Mouse (Mus musculus): ENCODE results near the gene Nin. TPM values are rescaled to one million over a fixed set of nuclear protein-coding genes. Genes with fewer than 3 reads are reported as not detected.

Nin gene
- total RNA-seq (2014; rRNA removed) (28.4 and 36.9 TPM in 2 replicates), polyA plus RNA-seq (2015; fragmentation: Nextera tagmentation; extraction: Ambion mirVana) (5.6 and 8.5 TPM in 2 replicates)

- Histone ChIP-seq H3K9me3 (ENCODE audit: low read length) (no peaks in the 10 kb centered on the region), H3K27ac (ENCODE audit: low read depth, low read length) (peak within 1 kb of the TSS; percentile 94), H3K4me2 (ENCODE audit: low read depth) (peak within 1 kb of the TSS; percentile 79), H3K9ac (peak within 1 kb of the TSS; percentile 92), H3K36me3 (ENCODE audit: insufficient read depth) (no peaks in the 10 kb centered on the region), H3K4me3 (ENCODE audit: low read depth, low read length) (peak within 1 kb of the TSS; percentile 64), H3K27me3 (ENCODE audit: insufficient read depth, low read length) (no peaks in the 10 kb centered on the region), H3K4me1 (ENCODE audit: insufficient read depth) (0 out of 2 replicates have a peak, but pooled peaks cover 5% of the 10 kb centered on the region)
- DNase-seq (no peak), ATAC-seq (no peak)
- TF ChIP-seq CTCF (IDR thresholded peaks at IDR 0.05; ENCODE audit: low read depth) = no peak
- 56% methylated on average over 11 of the region's 11 CpGs for WGBS
Measured at GRCm38 (mm10) chr12:70113351-70113750, at the start of gene Nin. Gene Nin (minus strand): TSS chr12:70113717.

- TF ChIP-seq CTCF (IDR thresholded peaks at IDR 0.05; ENCODE audit: low read depth) = no peak
- DNase-seq (no peak), ATAC-seq (no peak)
- no peak overlapping the region for H3K4me3 ChIP-seq (ENCODE audit: low read depth, low read length)
- no peaks in the 10 kb centered on the region for H3K27me3 ChIP-seq (ENCODE audit: insufficient read depth, low read length)
- 82% methylated on average over 5 of the region's 5 CpGs for WGBS
- H3K36me3 ChIP-seq (ENCODE audit: insufficient read depth) = no peaks in the 10 kb centered on the region
- H3K4me2 ChIP-seq (ENCODE audit: low read depth) = no peak overlapping the region
- no peak overlapping the region for H3K27ac ChIP-seq (ENCODE audit: low read depth, low read length)
- no peaks in the 10 kb centered on the region for H3K4me1 ChIP-seq (ENCODE audit: insufficient read depth)
- H3K9me3 ChIP-seq (ENCODE audit: low read length) = no peaks in the 10 kb centered on the region
- H3K9ac ChIP-seq = no peak overlapping the region
Measured at GRCm38 (mm10) chr12:70161057-70161456, 47.5 kb upstream of the Nin start.

GRCm38 (mm10) chr12:70157292-70158066 lies 44.0 kb upstream of the Nin start:
- 52% methylated on average over 5 of the region's 5 CpGs for WGBS
- H3K4me3 ChIP-seq (ENCODE audit: low read depth, low read length) = no peak overlapping the region
- no peaks in the 10 kb centered on the region for H3K9me3 ChIP-seq (ENCODE audit: low read length)
- H3K9ac ChIP-seq = no peak overlapping the region
- DNase-seq = no peak
- H3K27ac ChIP-seq (ENCODE audit: low read depth, low read length) = no peak overlapping the region
- H3K4me1 ChIP-seq (ENCODE audit: insufficient read depth) = no peaks in the 10 kb centered on the region
- H3K36me3 ChIP-seq (ENCODE audit: insufficient read depth) = no peaks in the 10 kb centered on the region
- TF ChIP-seq CTCF (IDR thresholded peaks at IDR 0.05; ENCODE audit: low read depth) = no peak
- no peak overlapping the region for H3K4me2 ChIP-seq (ENCODE audit: low read depth)
- ATAC-seq = no peak
- H3K27me3 ChIP-seq (ENCODE audit: insufficient read depth, low read length) = no peaks in the 10 kb centered on the region

GRCm38 (mm10) chr12:70156222-70156621 lies 42.7 kb upstream of the Nin start:
- Histone ChIP-seq H3K4me3 (ENCODE audit: low read depth, low read length) (no peak overlapping the region), H3K27ac (ENCODE audit: low read depth, low read length) (no peak overlapping the region), H3K36me3 (ENCODE audit: insufficient read depth) (no peaks in the 10 kb centered on the region), H3K4me2 (ENCODE audit: low read depth) (no peak overlapping the region), H3K4me1 (ENCODE audit: insufficient read depth) (no peaks in the 10 kb centered on the region), H3K27me3 (ENCODE audit: insufficient read depth, low read length) (no peaks in the 10 kb centered on the region), H3K9me3 (ENCODE audit: low read length) (no peaks in the 10 kb centered on the region), H3K9ac (no peak overlapping the region)
- TF ChIP-seq CTCF (IDR thresholded peaks at IDR 0.05; ENCODE audit: low read depth) = no peak
- DNase-seq (no peak), ATAC-seq (no peak)
- WGBS = 51% methylated on average over 6 of the region's 6 CpGs

- Histone ChIP-seq H3K4me1 (ENCODE audit: insufficient read depth) (peaks cover 2% of the 10 kb centered on the region; the same call in 1 of the 2 replicates), H3K36me3 (ENCODE audit: insufficient read depth) (no peaks in the 10 kb centered on the region), H3K27me3 (ENCODE audit: insufficient read depth, low read length) (no peaks in the 10 kb centered on the region), H3K9me3 (ENCODE audit: low read length) (no peaks in the 10 kb centered on the region), H3K4me2 (ENCODE audit: low read depth) (no peak within 1 kb of the TSS), H3K27ac (ENCODE audit: low read depth, low read length) (no peak within 1 kb of the TSS), H3K4me3 (ENCODE audit: low read depth, low read length) (no peak within 1 kb of the TSS), H3K9ac (no peak within 1 kb of the TSS)
- no peak for TF ChIP-seq CTCF (IDR thresholded peaks at IDR 0.05; ENCODE audit: low read depth)
- 55% methylated on average over 3 of the region's 3 CpGs for WGBS
- DNase-seq = no peak
- no peak for ATAC-seq
Measured at GRCm38 (mm10) chr12:70153842-70154241, 40.3 kb upstream of the Nin start, which contains the start of gene Abhd12b. Gene Abhd12b (plus strand): TSS chr12:70154142.

GRCm38 (mm10) chr12:70148631-70149265 lies 35.2 kb upstream of the Nin start:
- no peak overlapping the region for H3K4me3 ChIP-seq (ENCODE audit: low read depth, low read length)
- H3K36me3 ChIP-seq (ENCODE audit: insufficient read depth) = no peaks in the 10 kb centered on the region
- H3K27me3 ChIP-seq (ENCODE audit: insufficient read depth, low read length) = no peaks in the 10 kb centered on the region
- TF ChIP-seq CTCF (IDR thresholded peaks at IDR 0.05; ENCODE audit: low read depth) = no peak
- no peaks in the 10 kb centered on the region for H3K9me3 ChIP-seq (ENCODE audit: low read length)
- peak overlapping the region; percentile 66 for H3K27ac ChIP-seq (ENCODE audit: low read depth, low read length)
- WGBS = 14% methylated on average over 11 of the region's 11 CpGs
- DNase-seq (peak; percentile 23), ATAC-seq (peak; percentile 36)
- H3K4me2 ChIP-seq (ENCODE audit: low read depth) = peak overlapping the region; percentile 25
- no peak overlapping the region for H3K9ac ChIP-seq
- peaks cover 11% of the 10 kb centered on the region; the same call in 1 of the 2 replicates for H3K4me1 ChIP-seq (ENCODE audit: insufficient read depth)

Data from forebrain, postnatal 0 days (tissue).